Mouse (Mus musculus) ovary, postnatal 10 days (tissue): ENCODE data around the gene Psmg4.

Source experiments
- DNase-seq: peaks from one replicate; pipeline ENCODE4 v3.0.0; 2022; ENCODE audit warnings: low spot score

Psmg4 gene

GRCm38 (mm10) chr13:34162491-34163303 lies at the start of gene Psmg4:
Psmg4 (plus strand) TSS chr13:34162964.
- peak; percentile 91 for DNase-seq

GRCm38 (mm10) chr13:34113086-34113485 lies 49.7 kb upstream of the Psmg4 start:
- no peak for DNase-seq

- no peak for DNase-seq
Measured at GRCm38 (mm10) chr13:34114654-34115053, 48.1 kb upstream of the Psmg4 start.

- no peak for DNase-seq
Measured at GRCm38 (mm10) chr13:34116508-34116907, 46.3 kb upstream of the Psmg4 start.

GRCm38 (mm10) chr13:34118816-34119215 lies 43.9 kb upstream of the Psmg4 start:
- DNase-seq, result no peak

DNA sequence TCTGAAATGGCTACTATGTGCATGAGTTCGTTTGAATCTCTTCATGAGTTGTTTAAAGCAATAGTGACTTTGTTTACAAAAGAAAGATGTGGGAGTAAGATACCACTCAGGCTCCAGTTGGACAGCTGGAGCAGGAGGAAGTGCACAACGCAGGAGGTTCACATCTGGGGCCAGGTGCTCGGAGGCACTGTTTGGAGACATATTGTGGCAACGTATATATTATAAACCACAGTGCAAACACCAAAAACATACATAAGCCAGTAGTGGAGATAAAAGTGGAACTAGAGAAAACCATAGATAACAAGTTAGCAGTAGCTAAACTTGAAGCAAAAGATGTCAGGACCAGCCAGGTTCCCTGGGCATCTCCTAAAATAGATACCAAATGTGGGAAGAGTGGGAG lies 43.4 kb upstream of the Psmg4 start:
- DNase-seq, result no peak

- DNase-seq, result no peak
Measured at GRCm38 (mm10) chr13:34120536-34120935, 42.2 kb upstream of the Psmg4 start.

GRCm38 (mm10) chr13:34125711-34126110 lies 37.1 kb upstream of the Psmg4 start:
- DNase-seq, result no peak

GRCm38 (mm10) chr13:34128276-34129114 lies 34.3 kb upstream of the Psmg4 start:
- DNase-seq, result no peak

DNA sequence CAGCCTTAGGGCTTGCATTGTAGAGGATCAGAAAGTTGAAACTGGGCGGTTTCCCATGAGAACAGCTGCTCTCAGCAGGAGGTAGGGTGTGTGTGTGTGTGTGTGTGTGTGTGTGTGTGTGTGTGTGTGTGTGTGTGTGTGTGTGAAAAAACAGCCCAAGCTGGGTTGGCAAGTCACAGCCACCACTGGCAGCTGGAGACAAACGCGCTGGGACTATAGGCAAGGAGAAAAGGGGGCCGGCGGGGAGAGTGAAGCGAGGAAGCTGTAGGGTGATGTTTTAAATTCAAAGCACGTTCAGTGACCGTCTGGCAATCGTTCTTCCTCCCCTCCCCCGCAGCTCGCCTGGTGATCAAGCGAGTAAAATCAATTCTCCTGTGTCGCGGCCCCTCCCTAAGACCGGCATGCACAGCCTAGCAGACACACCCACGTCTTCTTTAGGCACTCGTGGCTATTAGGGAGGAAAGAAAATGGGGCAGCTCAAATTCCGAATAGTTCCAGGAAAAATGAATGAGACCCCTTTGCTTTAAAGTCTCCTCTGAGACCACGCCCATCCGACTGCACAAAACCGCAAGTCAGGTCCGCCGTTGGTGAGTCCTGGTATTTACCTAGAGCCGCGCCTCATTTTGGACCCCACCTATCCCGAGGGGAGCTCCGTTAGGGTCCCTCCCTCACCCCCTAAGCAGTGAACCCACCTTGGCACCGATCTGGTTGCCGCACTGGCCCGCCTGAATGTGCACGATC lies 33.1 kb upstream of the Psmg4 start:
- no peak for DNase-seq

- DNase-seq, result no peak
Measured at GRCm38 (mm10) chr13:34130226-34130731, 32.5 kb upstream of the Psmg4 start, which contains the start of gene Tubb2b. Tubb2b (minus strand) TSS chr13:34130466.

GRCm38 (mm10) chr13:34131011-34131707 lies 31.6 kb upstream of the Psmg4 start:
- DNase-seq, result no peak

DNA sequence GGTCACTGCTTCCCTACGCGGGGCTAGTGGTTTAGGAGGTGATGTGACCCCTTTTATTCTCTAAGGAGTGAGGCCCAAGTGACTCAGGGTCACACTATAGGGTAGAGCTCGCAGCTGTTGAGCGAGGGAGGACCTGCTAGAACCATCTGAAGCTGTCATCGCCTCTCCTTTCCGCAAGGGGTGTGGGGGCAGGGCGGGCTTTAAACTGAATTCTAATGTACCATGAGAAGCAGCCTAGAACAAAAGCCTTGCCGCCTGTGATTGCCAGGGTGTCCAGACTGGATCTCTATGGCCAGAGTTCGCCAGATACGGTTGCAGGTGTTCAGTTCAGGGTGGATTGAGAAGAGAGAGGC lies 31.1 kb upstream of the Psmg4 start:
- DNase-seq, result no peak

- DNase-seq, result no peak
Measured at GRCm38 (mm10) chr13:34132299-34132698, 30.5 kb upstream of the Psmg4 start.

- DNase-seq, result no peak
Measured at GRCm38 (mm10) chr13:34132875-34133274, 29.9 kb upstream of the Psmg4 start.

DNA sequence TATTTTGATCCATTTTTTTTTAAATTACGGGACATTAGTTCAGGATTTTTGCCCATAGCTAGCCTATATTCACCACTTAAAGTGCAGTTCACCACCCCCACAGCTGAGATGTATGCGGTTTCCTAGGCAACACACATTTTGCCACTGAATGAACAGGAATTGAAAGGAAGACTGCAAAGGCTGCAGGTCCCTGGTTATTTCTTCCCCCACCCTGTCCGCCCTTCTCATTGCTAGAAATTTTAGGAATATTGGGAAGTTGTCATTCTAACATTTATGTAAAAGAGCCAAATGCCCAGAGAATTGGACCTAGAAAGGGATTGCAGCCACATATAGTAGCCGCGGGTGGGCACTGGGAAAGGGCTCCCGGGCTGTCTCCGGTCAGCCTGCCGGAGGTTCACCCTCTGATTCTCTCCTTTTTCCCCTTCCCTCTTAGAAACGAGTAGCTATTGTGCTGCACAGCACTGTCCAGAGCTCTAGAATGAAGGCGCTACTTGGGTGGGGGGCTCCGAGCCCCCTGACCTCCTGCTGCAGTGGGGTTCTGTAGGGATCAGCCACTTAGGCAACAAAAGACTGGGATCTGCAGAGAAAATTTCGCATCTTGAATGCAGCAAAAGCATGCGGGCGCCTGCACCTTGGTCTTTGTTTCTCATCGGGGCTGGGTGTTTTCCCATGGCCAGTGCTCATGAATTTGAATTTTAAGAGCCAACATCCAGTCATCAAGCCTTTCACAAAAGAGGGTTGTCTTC lies 29.3 kb upstream of the Psmg4 start:
- no peak for DNase-seq

DNA sequence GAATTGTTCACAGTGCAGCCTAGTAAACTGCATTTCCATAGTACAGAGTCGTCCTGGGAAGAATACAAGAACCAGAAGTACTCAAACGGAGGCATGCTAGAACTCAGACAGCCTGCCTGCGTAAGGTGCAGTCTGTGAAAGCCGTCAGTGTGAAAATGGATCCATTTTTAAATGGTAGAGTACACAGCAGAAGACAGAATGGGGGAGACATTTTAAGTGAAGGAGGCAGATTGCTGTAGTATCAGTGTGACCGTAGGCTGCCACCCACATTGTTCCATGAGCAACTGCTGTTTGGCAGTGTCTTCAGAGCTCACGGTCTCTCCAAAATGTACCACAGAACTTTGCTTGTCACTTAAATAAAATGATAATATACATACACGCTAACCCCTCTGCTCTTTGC lies 28.5 kb upstream of the Psmg4 start:
- DNase-seq, result no peak

DNA sequence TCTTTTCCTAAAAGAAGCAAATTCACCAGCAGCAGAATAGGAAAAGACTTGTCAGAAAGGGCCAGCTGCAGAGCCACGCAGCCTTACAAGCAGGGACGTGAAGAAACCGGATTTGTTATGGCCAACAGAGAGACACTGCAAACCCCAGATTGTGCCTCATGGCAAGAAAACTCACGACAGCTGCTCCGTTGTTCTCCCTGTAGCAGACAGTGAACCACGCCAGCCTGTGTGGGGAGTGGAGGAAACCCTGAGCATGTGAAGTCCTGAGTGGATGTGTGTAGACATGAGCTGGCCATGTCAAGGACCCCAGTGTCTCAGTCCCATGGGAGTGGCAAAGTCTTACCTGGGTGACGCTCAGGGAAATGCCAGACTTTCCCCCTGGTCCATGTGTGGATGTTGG lies 26.2 kb upstream of the Psmg4 start:
- DNase-seq, result no peak

DNA sequence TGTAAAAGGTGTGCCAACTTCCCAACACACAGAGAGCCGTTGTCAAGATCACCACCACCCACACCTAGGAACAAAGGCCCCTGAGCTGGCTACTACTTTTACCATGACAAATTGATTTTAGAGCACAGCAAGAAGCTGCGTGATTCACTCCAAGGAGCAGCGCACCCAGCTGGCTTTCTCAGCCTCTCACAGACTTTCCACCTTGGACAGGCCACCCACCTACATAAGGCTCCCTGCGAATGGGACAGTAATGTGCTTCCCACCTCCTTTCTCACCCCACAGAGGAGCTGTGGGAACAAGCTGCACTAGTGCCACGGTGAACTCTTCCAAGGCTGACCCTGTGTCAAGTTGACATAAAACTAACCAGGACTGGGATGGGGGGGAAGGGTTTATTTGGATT lies 19.4 kb upstream of the Psmg4 start:
- no peak for DNase-seq

DNA sequence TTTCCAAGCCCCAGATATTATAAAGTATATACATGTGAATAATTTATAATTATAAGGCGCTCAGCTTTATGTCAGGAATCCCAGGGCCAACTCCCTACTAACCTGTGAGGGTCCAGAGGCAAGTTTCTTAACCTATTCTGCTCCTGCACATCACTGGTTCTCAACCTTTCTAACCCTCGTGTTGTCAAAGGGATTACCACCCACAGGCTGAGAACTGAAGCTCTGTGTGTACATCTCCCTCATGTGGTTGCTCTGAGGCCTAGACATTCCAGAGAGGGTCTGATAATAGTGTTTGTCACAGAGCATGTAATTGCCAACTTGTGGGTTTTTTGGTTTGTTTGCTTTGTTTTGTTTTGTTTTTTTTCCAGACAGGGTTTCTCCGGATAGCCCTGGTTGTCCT lies 15.8 kb upstream of the Psmg4 start:
- no peak for DNase-seq

GRCm38 (mm10) chr13:34148181-34148580 lies 14.6 kb upstream of the Psmg4 start:
- DNase-seq, result no peak
